Mouse (Mus musculus): ENCODE measurements at regions not wholly inside any gene's neighbourhood (a gene's known extent, or its start where the extent isn't known, plus 50 kb on each side); places are given as distances from the start of the nearest gene placed in this dataset.
"Not testable (repeated sequence)": the region's sequence is repeated elsewhere in the genome, so short reads cannot be mapped to it uniquely, and the experiment has no call there.

- intact Hi-C loops (cut with DNase I); DNase-seq: not testable (repeated sequence)
Observed at GRCm38 (mm10) chr3:17659988-17660387, 288.2 kb upstream of the Cypt12 start.

DNA sequence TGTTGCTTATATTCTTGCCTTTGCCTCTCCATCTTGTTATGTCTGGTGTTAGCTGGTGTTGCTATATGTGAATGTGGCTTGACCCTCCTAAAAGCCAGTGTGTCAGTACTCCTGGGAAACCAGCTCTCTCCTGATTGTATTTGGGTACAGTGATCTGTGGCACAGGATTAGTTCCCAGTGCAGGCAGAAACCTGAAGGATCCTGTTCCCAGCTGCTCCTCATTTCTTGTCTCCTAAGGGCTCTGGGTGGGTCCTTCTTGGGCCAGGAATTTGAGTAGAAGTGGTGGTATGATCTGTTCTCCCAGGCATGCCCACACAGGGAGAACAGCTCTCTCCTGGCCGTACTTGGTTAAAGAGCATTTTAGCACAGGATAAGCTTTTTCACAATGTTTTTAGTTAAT, 286.2 kb upstream of the Cypt12 start:
- intact Hi-C loops (cut with DNase I), result no loop called here

GRCm38 (mm10) chr3:17667016-17667415, 281.2 kb upstream of the Cypt12 start:
- intact Hi-C loops (cut with DNase I), result no loop called here
- no peak for DNase-seq

More for the DNA sequence above, 286.2 kb upstream of the Cypt12 start:
- DNase-seq, result no peak

- DNase-seq, result no peak
- intact Hi-C loops (cut with DNase I), result no loop called here
Observed at GRCm38 (mm10) chr3:17668839-17669238, 279.4 kb upstream of the Cypt12 start.
